Mouse (Mus musculus) left cerebral cortex, adult 11 months (tissue): ENCODE measurements around the gene Shisa5.

Experiments used
- DNase-seq: peaks from one replicate; pipeline ENCODE4 v3.0.0; 2022; ENCODE audit warnings: low spot score

Shisa5 gene

GRCm38 (mm10) chr9:109054712-109055111, 16.3 kb downstream of the Shisa5 start:
- DNase-seq: peak; percentile 64

- DNase-seq: no peak
Measured at GRCm38 (mm10) chr9:109055271-109056030, 17.1 kb downstream of the Shisa5 start.

- no peak for DNase-seq
Measured at GRCm38 (mm10) chr9:109056081-109056690, 17.8 kb downstream of the Shisa5 start.

GRCm38 (mm10) chr9:109056916-109057315, 18.6 kb downstream of the Shisa5 start:
- DNase-seq: no peak

GRCm38 (mm10) chr9:109057543-109057942, 19.2 kb downstream of the Shisa5 start:
- DNase-seq: no peak

- DNase-seq: no peak
Measured at GRCm38 (mm10) chr9:109058006-109058765, 19.8 kb downstream of the Shisa5 start.

GRCm38 (mm10) chr9:109059136-109059903, 21.0 kb downstream of the Shisa5 start, which contains the start of gene Trex1:
TSS of gene Trex1 (minus strand) at chr9:109059734.
- DNase-seq: peak; percentile 82

GRCm38 (mm10) chr9:109060184-109060897, 22.0 kb downstream of the Shisa5 start:
- no peak for DNase-seq

GRCm38 (mm10) chr9:109060898-109061295, 22.5 kb downstream of the Shisa5 start:
- no peak for DNase-seq

GRCm38 (mm10) chr9:109068095-109068735, 29.9 kb downstream of the Shisa5 start:
- no peak for DNase-seq

GRCm38 (mm10) chr9:109073661-109074573, 35.6 kb downstream of the Shisa5 start, which contains the start of gene Atrip:
TSS of gene Atrip (minus strand) at chr9:109074124.
- peak; percentile 88 for DNase-seq

- no peak for DNase-seq
Measured at GRCm38 (mm10) chr9:109080516-109080915, 42.2 kb downstream of the Shisa5 start.

- no peak for DNase-seq
Measured at GRCm38 (mm10) chr9:109081749-109082123, 43.4 kb downstream of the Shisa5 start.

GRCm38 (mm10) chr9:109082124-109082800, 43.9 kb downstream of the Shisa5 start, which contains the start of the genes Ccdc51 and Tma7:
TSS of gene Ccdc51 (plus strand) at chr9:109082493.
TSS of gene Tma7 (minus strand) at chr9:109082587.
- DNase-seq: peak; percentile 85

GRCm38 (mm10) chr9:109084922-109085321, 46.6 kb downstream of the Shisa5 start:
- no peak for DNase-seq

- no peak for DNase-seq
Measured at GRCm38 (mm10) chr9:109087987-109088386, 49.6 kb downstream of the Shisa5 start.

- no peak for DNase-seq
Measured at GRCm38 (mm10) chr9:109090446-109090845, 52.1 kb downstream of the Shisa5 start.

GRCm38 (mm10) chr9:109091802-109092201, 53.4 kb downstream of the Shisa5 start:
- no peak for DNase-seq

GRCm38 (mm10) chr9:109092799-109093198, 54.4 kb downstream of the Shisa5 start:
- DNase-seq: no peak
